Mouse (Mus musculus): ENCODE data around the gene Cd28. TPM values are rescaled to one million over a fixed set of nuclear protein-coding genes. Genes with fewer than 3 reads are reported as not detected.

Cd28 gene
- polyA plus RNA-seq, 1 experiment from 2014 or later: 0.13 TPM

DNA sequence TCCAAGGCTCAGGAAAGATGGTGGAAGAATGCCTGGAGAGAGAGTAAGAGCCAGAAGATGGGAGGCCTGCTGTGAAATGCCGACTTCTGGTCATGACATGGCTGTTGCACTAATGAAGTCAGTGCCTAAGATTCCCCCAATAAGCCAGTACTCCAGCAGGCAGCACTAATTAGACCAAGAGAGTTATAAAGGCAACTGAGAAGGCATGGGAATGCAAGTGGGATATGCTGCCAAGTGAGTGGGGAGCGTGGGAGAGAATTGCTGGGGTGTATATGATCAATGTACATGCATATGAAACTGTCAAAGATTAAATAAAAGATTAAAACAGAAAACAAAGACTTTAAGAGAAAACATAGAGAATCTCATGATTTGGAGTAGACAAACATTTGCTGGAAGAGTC, 103.4 kb downstream of the Cd28 start:
- Histone ChIP-seq H3K4me1 (replicated peaks; ENCODE audit: control insufficient read depth, insufficient read depth, low read length) (no peaks in the 10 kb centered on the region), H3K9me3 (ENCODE audit: control insufficient read depth) (no peaks in the 10 kb centered on the region), H3K36me3 (ENCODE audit: control insufficient read depth, insufficient read depth) (no peaks in the 10 kb centered on the region), H3K27me3 (replicated peaks; ENCODE audit: control insufficient read depth, insufficient read depth, low read length) (no peaks in the 10 kb centered on the region), H3K27ac (ENCODE audit: low read depth, low read length) (no peak overlapping the region), H3K4me2 (replicated peaks; ENCODE audit: low read depth) (no peak overlapping the region), H3K9ac (ENCODE audit: low read depth, low read length) (no peak overlapping the region), H3K4me3 (ENCODE audit: low read depth, low read length) (no peak overlapping the region)
- TF ChIP-seq CTCF (IDR thresholded peaks at IDR 0.05; ENCODE audit: low read depth): no peak
- no peak for ATAC-seq
- WGBS: 93% methylated on average over 2 of the region's 2 CpGs

- H3K36me3 ChIP-seq (ENCODE audit: control insufficient read depth, insufficient read depth): no peaks in the 10 kb centered on the region
- H3K4me2 ChIP-seq (replicated peaks; ENCODE audit: low read depth): no peak overlapping the region
- TF ChIP-seq CTCF (IDR thresholded peaks at IDR 0.05; ENCODE audit: low read depth): no peak
- no peaks in the 10 kb centered on the region for H3K4me1 ChIP-seq (replicated peaks; ENCODE audit: control insufficient read depth, insufficient read depth, low read length)
- no peak overlapping the region for H3K4me3 ChIP-seq (ENCODE audit: low read depth, low read length)
- no peak for ATAC-seq
- H3K27me3 ChIP-seq (replicated peaks; ENCODE audit: control insufficient read depth, insufficient read depth, low read length): no peaks in the 10 kb centered on the region
- no peaks in the 10 kb centered on the region for H3K9me3 ChIP-seq (ENCODE audit: control insufficient read depth)
- H3K9ac ChIP-seq (ENCODE audit: low read depth, low read length): no peak overlapping the region
- H3K27ac ChIP-seq (ENCODE audit: low read depth, low read length): no peak overlapping the region
- 82% methylated on average over 2 of the region's 2 CpGs for WGBS
Observed at GRCm38 (mm10) chr1:60820981-60821380, 104.4 kb downstream of the Cd28 start.

- Histone ChIP-seq H3K4me1 (replicated peaks; ENCODE audit: control insufficient read depth, insufficient read depth, low read length) (no peaks in the 10 kb centered on the region), H3K9ac (ENCODE audit: low read depth, low read length) (no peak overlapping the region), H3K9me3 (ENCODE audit: control insufficient read depth) (no peaks in the 10 kb centered on the region), H3K4me3 (ENCODE audit: low read depth, low read length) (no peak overlapping the region), H3K27me3 (replicated peaks; ENCODE audit: control insufficient read depth, insufficient read depth, low read length) (no peaks in the 10 kb centered on the region), H3K27ac (ENCODE audit: low read depth, low read length) (no peak overlapping the region), H3K36me3 (ENCODE audit: control insufficient read depth, insufficient read depth) (no peaks in the 10 kb centered on the region), H3K4me2 (replicated peaks; ENCODE audit: low read depth) (no peak overlapping the region)
- no peak for TF ChIP-seq CTCF (IDR thresholded peaks at IDR 0.05; ENCODE audit: low read depth)
- no peak for ATAC-seq
- WGBS: 64% methylated on average over 3 of the region's 3 CpGs
Observed at GRCm38 (mm10) chr1:60821590-60821989, 105.0 kb downstream of the Cd28 start.

Other genes with a start within 250 kb of the Cd28 start
- 17.0 and 17.9 TPM in 2 replicates for gene Raph1, start 149.7 kb upstream of the Cd28 start, polyA plus RNA-seq (2015; fragmentation: Nextera tagmentation; extraction: Ambion mirVana)
- not detected in 2 replicates for gene Ctla4, start 170.2 kb downstream of the Cd28 start, polyA plus RNA-seq (2015; fragmentation: Nextera tagmentation; extraction: Ambion mirVana)

Data from intestine, postnatal 0 days (tissue).